Mouse (Mus musculus): ENCODE measurements around the gene Gnb2. TPM values are rescaled to one million over a fixed set of nuclear protein-coding genes. Genes with fewer than 3 reads are reported as not detected.

Gnb2 gene
- polyA plus RNA-seq, 1 experiment from 2014 or later: 440 TPM

DNA sequence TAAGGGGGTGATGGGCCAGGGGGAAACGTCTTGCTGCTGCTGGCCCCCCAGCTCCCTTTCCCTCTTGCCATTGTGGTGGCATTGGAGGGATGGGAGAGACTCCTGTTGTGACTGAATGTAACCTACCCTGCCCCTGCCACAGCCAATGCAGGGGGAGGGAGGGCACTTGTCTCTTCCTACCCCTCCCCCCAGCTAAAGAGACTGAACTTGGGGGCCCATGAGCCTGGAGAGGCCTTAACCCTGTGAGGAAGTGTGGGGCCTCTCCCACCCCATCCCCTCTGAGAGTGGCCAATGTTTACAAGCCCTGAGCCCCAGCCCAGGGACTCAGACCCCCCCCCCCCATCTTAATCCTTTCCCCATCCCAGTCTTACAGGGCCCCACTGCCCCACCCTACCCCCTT is 5.9 kb downstream of the Gnb2 start:
- Histone ChIP-seq H3K27ac (ENCODE audit: low read depth) (no peak overlapping the region), H3K36me3 (ENCODE audit: insufficient read depth) (peaks cover 81% of the 10 kb centered on the region)
- 47% methylated on average over 1 of the region's 1 CpGs for WGBS

GRCm38 (mm10) chr5:137526192-137526936 is 6.9 kb downstream of the Gnb2 start:
- Histone ChIP-seq H3K9me3 (ENCODE audit: low read depth, low read length) (no peaks in the 10 kb centered on the region), H3K4me1 (ENCODE audit: insufficient read depth) (peaks cover 3% of the 10 kb centered on the region; the same call in 1 of the 2 replicates), H3K36me3 (ENCODE audit: insufficient read depth) (peaks cover 92% of the 10 kb centered on the region), H3K4me3 (ENCODE audit: low read depth, low read length) (no peak overlapping the region), H3K9ac (no peak overlapping the region), H3K27me3 (ENCODE audit: insufficient read depth, low read length) (no peaks in the 10 kb centered on the region), H3K4me2 (no peak overlapping the region), H3K27ac (ENCODE audit: low read depth) (peak overlapping the region; percentile 33; the same call in 1 of the 2 replicates)
- ATAC-seq (ENCODE audit: insufficient read depth) (no peak), DNase-seq (peak; percentile 63)
- peak; percentile 23; the same call in 1 of the 2 replicates for TF ChIP-seq CTCF (IDR thresholded peaks at IDR 0.05; ENCODE audit: low read depth)
- 48% methylated on average over 16 of the region's 16 CpGs for WGBS

More for the DNA sequence above, 5.9 kb downstream of the Gnb2 start:
- Histone ChIP-seq H3K9ac (no peak overlapping the region), H3K4me3 (ENCODE audit: low read depth, low read length) (no peak overlapping the region), H3K4me1 (ENCODE audit: insufficient read depth) (peaks cover 3% of the 10 kb centered on the region; the same call in 1 of the 2 replicates), H3K9me3 (ENCODE audit: low read depth, low read length) (no peaks in the 10 kb centered on the region), H3K27me3 (ENCODE audit: insufficient read depth, low read length) (no peaks in the 10 kb centered on the region), H3K4me2 (no peak overlapping the region)
- TF ChIP-seq CTCF (IDR thresholded peaks at IDR 0.05; ENCODE audit: low read depth): no peak
- ATAC-seq (ENCODE audit: insufficient read depth) (no peak), DNase-seq (no peak)

- no peak overlapping the region for H3K27ac ChIP-seq (ENCODE audit: low read depth)
- H3K36me3 ChIP-seq (ENCODE audit: insufficient read depth): peaks cover 100% of the 10 kb centered on the region
- no peak overlapping the region for H3K4me3 ChIP-seq (ENCODE audit: low read depth, low read length)
- no peaks in the 10 kb centered on the region for H3K9me3 ChIP-seq (ENCODE audit: low read depth, low read length)
- H3K4me2 ChIP-seq: no peak overlapping the region
- TF ChIP-seq CTCF (IDR thresholded peaks at IDR 0.05; ENCODE audit: low read depth): no peak
- ATAC-seq (ENCODE audit: insufficient read depth) (no peak), DNase-seq (no peak)
- no peaks in the 10 kb centered on the region for H3K27me3 ChIP-seq (ENCODE audit: insufficient read depth, low read length)
- 66% methylated on average over 16 of the region's 16 CpGs for WGBS
- H3K9ac ChIP-seq: peak overlapping the region; percentile 22; the same call in 1 of the 2 replicates
- peaks cover 2% of the 10 kb centered on the region; the same call in 1 of the 2 replicates for H3K4me1 ChIP-seq (ENCODE audit: insufficient read depth)
Observed at GRCm38 (mm10) chr5:137525511-137525910, 7.8 kb downstream of the Gnb2 start.

DNA sequence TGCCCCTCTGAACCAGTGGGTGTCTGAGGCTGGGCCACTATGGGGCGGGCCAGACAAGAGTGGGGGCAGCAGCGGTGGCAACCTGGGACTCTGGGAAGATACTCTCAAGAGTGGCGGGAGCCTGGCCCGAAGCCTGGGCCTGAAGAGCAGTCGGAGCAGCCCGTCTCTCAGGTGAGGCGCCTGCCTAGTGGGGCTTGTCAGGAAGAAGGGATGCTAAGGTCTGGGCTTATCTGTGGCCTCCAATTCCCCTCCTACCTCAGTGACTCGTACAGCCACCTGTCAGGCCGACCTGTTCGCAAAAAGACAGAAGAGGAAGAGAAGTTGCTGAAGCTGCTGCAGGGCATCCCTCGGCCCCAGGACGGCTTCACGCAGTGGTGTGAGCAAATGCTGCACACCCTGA is 8.6 kb downstream of the Gnb2 start:
- DNase-seq (no peak), ATAC-seq (ENCODE audit: insufficient read depth) (no peak)
- Histone ChIP-seq H3K4me1 (ENCODE audit: insufficient read depth) (no peaks in the 10 kb centered on the region), H3K27me3 (ENCODE audit: insufficient read depth, low read length) (no peaks in the 10 kb centered on the region), H3K36me3 (ENCODE audit: insufficient read depth) (peaks cover 100% of the 10 kb centered on the region), H3K27ac (ENCODE audit: low read depth) (no peak overlapping the region), H3K9ac (no peak overlapping the region), H3K4me2 (no peak overlapping the region), H3K9me3 (ENCODE audit: low read depth, low read length) (no peaks in the 10 kb centered on the region), H3K4me3 (ENCODE audit: low read depth, low read length) (no peak overlapping the region)
- TF ChIP-seq CTCF (IDR thresholded peaks at IDR 0.05; ENCODE audit: low read depth): no peak
- WGBS: 76% methylated on average over 13 of the region's 13 CpGs

- 82% methylated on average over 8 of the region's 8 CpGs for WGBS
- no peak overlapping the region for H3K4me2 ChIP-seq
- TF ChIP-seq CTCF (IDR thresholded peaks at IDR 0.05; ENCODE audit: low read depth): no peak
- H3K9me3 ChIP-seq (ENCODE audit: low read depth, low read length): no peaks in the 10 kb centered on the region
- DNase-seq: no peak
- no peak overlapping the region for H3K4me3 ChIP-seq (ENCODE audit: low read depth, low read length)
- H3K9ac ChIP-seq: no peak overlapping the region
- H3K27ac ChIP-seq (ENCODE audit: low read depth): no peak overlapping the region
- H3K27me3 ChIP-seq (ENCODE audit: insufficient read depth, low read length): no peaks in the 10 kb centered on the region
- no peaks in the 10 kb centered on the region for H3K4me1 ChIP-seq (ENCODE audit: insufficient read depth)
- H3K36me3 ChIP-seq (ENCODE audit: insufficient read depth): peaks cover 100% of the 10 kb centered on the region
- ATAC-seq (ENCODE audit: insufficient read depth): no peak
Observed at GRCm38 (mm10) chr5:137524251-137524515, 9.1 kb downstream of the Gnb2 start.

DNA sequence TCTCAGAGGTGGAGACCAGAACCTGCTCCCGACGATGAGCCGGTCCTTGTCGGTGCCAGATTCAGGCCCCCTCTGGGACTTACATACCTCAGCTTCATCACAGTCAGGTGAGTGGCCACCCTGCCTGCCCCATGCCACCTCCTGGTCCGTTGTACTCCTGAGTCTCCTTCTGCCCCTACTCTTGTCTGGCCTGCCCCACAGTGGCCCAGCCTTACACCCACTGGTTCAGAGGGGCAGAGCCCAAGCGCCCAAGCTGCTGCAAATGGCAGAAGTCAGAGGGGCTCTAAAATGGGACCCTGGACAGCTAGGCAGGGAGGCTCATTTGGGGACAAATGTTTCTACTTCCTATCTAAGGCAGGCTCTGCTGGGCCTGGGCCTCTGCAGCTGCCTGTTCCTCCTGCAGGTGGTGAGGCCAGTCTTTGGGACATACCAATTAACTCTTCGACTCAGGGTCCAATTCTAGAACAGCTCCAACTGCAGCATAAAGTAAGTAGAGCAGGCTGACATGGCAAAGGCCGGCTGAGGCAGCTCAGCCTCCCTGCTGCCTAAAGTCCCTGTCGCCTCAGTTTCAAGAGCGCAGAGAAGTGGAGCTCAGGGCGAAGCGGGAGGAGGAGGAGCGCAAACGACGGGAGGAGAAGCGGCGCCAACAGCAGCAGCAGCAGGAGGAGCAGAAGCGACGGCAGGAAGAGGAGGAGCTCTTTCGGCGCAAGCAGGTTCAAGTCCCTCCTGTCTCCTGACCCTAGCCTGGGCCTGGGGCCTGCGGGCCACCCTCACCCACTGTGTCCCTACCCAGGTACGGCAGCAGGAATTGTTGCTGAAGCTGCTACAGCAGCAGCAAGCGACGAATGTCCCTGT is 9.7 kb downstream of the Gnb2 start:
- DNase-seq (no peak), ATAC-seq (ENCODE audit: insufficient read depth) (no peak)
- no peak; the same call in 1 of the 2 replicates for TF ChIP-seq CTCF (IDR thresholded peaks at IDR 0.05; ENCODE audit: low read depth)
- H3K4me1 ChIP-seq (ENCODE audit: insufficient read depth): no peaks in the 10 kb centered on the region
- no peaks in the 10 kb centered on the region for H3K9me3 ChIP-seq (ENCODE audit: low read depth, low read length)
- 75% methylated on average over 25 of the region's 25 CpGs for WGBS
- H3K27me3 ChIP-seq (ENCODE audit: insufficient read depth, low read length): no peaks in the 10 kb centered on the region
- no peak overlapping the region for H3K4me2 ChIP-seq
- H3K9ac ChIP-seq: no peak overlapping the region
- H3K36me3 ChIP-seq (ENCODE audit: insufficient read depth): peaks cover 100% of the 10 kb centered on the region
- no peak overlapping the region for H3K27ac ChIP-seq (ENCODE audit: low read depth)
- H3K4me3 ChIP-seq (ENCODE audit: low read depth, low read length): no peak overlapping the region

DNA sequence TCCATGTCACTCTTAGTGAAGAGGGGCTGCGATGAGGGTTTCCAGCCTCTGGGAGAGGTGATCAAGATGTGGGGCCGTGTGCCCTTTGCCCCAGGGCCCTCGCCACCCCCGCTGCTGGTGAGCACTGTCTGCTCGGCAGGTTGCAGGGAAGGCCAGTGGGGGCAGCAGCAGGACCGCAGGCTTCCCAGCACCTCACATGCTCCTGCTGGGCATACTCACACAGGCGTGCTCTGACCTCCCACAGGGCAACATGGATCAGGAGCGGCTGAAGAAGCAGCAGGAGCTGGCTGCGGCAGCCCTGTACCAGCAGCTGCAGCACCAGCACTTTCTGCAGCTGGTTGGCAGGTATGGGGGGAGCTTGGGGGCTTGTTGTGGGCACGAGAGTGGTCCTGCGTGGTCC is 10.6 kb downstream of the Gnb2 start:
- DNase-seq (no peak), ATAC-seq (ENCODE audit: insufficient read depth) (no peak)
- Histone ChIP-seq H3K9ac (no peak overlapping the region), H3K4me3 (ENCODE audit: low read depth, low read length) (no peak overlapping the region), H3K27ac (ENCODE audit: low read depth) (no peak overlapping the region), H3K4me2 (no peak overlapping the region), H3K27me3 (ENCODE audit: insufficient read depth, low read length) (no peaks in the 10 kb centered on the region), H3K4me1 (ENCODE audit: insufficient read depth) (no peaks in the 10 kb centered on the region), H3K36me3 (ENCODE audit: insufficient read depth) (peaks cover 99% of the 10 kb centered on the region), H3K9me3 (ENCODE audit: low read depth, low read length) (no peaks in the 10 kb centered on the region)
- no peak for TF ChIP-seq CTCF (IDR thresholded peaks at IDR 0.05; ENCODE audit: low read depth)
- 76% methylated on average over 11 of the region's 11 CpGs for WGBS

All from lung, embryonic 14.5 days (tissue).